Mouse (Mus musculus): ENCODE measurements around the gene Tm9sf4. TPM values are rescaled to one million over a fixed set of nuclear protein-coding genes. Genes with fewer than 3 reads are reported as not detected.

Gene Tm9sf4
- 10 to 100 TPM; 51.4 to 57.0 TPM for total RNA-seq (2021)
- long read RNA-seq, experiment 1, transcript Tm9sf4-201 (18 exons, 3,896 nt): major isoform, 39 of 59 reads
- long read RNA-seq, experiment 1, partial matches to known transcripts: 10 of 59 reads
- long read RNA-seq, experiment 1, other reads (novel, unspliced or antisense): 10 of 59 reads
- long read RNA-seq, experiment 2, transcript Tm9sf4-201 (18 exons, 3,896 nt): major isoform, 32 of 48 reads
- long read RNA-seq, experiment 2, partial matches to known transcripts: 6 of 48 reads
- long read RNA-seq, experiment 2, other reads (novel, unspliced or antisense): 10 of 48 reads

DNA sequence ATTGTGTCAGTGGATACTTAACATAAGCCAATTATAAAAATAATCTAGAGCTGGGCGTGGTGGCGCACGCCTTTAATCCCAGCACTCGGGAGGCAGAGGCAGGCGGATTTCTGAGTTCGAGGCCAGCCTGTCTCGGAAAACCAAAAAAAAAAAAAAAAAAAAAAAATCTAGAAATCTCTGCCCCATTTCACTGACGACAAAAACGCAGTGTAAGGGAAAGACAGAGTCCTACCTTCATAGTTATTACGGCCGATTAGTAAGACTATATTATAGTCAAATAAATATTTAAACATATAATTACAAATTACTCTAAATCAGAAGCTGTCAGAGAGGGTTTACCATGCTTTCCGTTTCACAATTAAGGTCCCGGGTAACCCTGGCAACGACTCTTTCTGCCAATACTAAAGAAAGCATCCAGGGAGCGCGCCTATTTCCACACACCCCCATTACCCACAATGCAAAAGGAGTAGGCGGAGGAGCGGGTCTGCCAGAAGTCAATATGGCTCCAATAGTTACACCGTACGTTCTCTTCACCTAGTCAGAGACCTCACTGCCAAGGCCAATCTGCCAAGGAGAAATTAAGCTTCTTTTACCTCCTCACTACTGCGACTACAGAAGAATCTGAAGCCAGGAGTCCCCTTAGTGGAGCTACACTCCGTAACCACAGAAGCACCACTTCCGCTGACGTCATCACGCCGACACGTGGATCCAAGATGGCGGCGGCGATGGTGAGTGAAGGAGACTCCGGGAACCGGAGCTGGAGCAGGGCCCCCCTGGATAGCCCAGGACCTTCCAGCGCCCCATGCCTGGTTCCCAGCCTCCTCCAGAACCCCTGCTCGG is at the start of gene Tm9sf4:
Gene Tm9sf4, plus strand, starts transcription at position 460 of the 840 bp plus-strand sequence.
- intact Hi-C loops (cut with DNase I): loop anchor here (5.0 kb wide), 1 partner anchor 81 kb away; the partner anchor contains the start of genes Plagl2 and Pofut1
- DNase-seq: peak; percentile 88 to 93

DNA sequence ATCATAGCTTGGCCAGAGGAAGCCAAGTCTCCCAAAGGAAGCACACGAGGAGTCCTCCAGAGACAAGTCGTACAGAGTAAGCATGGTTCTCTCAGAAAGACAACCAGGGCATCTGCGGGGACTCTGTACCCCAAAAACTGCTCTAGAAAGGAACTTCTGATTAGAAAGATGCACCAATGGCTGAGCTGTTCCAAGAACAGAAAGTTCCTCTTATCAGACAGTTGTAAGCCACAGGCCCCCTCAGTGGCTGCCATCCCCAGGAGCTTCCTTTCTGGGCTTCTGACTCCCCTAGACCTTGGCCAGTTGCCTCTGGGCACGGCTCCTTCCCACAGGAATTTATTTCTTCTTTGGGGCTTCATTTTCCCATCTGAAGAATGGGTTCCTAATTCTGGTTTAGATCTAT is 45.4 kb upstream of the Tm9sf4 start:
- DNase-seq: no peak
- intact Hi-C loops (cut with DNase I): no loop called here

DNA sequence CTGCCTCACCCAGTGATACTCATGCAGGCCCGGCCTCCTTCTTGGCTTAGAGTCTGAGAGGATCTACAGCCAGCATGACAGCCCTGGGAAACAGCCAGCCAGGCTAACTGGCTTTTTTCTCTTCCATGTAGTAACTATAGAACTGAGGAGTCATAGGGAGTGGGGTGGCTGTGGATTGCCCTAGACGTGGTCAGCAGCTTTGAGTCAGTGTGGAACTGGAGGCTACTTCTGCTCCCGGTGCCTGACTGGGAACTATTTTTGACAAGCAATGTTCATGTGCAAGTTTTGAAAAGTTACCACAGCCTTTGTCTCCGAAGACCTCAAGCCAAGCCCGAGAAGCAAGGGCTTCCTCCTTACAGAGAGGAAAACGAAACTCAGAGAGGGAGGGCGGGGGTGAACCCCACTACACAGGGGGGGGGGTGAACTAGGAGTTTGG is 44.0 kb upstream of the Tm9sf4 start:
- intact Hi-C loops (cut with DNase I): no loop called here
- no peak for DNase-seq

DNA sequence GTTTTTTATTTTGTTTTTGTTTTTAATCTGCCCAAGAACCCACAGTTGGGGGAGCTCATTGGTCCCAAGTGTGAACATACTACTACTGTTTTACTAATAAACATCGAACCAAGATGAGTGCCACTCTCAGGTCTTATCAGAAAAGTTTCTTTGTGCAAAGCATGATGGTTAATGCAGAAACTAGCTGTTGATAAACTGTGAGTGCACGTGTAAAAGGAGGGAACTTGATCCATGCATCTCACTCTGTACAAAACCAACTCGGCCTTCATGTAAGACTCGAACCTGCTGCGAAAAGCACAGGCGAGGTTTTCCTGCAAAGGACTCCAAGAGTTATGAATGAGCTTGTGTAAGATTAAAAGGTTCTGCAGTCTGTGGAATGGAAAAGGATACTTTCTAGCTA is 41.6 kb upstream of the Tm9sf4 start:
- intact Hi-C loops (cut with DNase I): no loop called here
- no peak for DNase-seq

DNA sequence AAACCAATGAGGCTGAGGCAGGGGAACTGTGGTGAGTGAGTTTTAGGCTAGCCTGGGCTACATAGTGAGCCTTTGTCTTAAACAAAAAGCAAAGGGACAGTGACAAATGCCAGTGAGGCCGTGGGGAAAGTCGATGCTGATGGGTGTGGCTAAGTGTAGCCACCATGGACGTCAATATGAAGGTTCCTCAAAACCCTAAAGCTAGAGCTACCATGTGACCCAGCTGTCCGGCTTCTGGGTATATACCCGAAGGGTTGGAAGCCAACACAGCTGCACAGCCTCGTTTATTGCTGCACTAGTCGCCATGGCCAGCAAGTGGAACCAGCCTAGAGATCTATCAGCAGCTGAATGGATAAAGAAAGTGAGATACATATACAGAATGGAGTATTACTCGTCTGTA is 41.0 kb upstream of the Tm9sf4 start:
- DNase-seq: no peak
- intact Hi-C loops (cut with DNase I): no loop called here

DNA sequence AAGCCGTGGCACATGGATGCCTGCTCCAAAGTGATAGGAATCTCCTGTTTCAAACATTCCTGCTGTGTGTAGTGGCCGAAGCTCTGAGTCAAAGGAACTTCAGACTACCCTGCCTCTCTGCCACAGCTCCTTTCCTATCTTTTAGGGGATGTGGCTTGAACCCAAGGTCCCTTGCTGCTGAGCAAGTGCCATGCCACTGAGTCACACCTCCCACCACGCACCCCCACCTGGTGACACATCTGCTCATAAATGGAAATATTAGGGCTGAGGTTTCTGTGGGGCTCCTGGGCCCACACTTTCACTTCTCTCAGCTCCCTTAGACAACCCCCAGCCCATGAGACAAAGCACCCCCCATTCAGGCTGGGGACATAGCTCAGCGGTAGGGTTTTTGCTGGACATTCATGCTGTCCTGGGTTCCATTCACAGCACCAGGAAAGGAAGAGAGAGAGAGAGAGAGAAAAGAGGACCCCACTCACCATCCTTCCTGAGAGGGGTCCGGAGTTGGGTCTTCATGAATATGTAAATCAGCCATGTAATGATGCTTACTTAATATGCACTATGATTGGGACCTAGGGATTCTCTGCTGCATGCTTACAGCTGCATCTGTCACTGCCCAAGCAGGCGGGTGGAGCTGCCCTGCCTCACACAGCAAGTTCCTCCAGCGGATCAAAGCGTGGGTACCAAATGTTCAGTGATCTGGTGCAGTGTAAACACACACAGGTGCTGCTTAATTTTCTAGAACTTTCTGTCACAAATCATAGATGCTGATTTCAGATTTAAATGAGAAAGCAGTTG is 39.1 kb upstream of the Tm9sf4 start:
- intact Hi-C loops (cut with DNase I): no loop called here
- no peak for DNase-seq

DNA sequence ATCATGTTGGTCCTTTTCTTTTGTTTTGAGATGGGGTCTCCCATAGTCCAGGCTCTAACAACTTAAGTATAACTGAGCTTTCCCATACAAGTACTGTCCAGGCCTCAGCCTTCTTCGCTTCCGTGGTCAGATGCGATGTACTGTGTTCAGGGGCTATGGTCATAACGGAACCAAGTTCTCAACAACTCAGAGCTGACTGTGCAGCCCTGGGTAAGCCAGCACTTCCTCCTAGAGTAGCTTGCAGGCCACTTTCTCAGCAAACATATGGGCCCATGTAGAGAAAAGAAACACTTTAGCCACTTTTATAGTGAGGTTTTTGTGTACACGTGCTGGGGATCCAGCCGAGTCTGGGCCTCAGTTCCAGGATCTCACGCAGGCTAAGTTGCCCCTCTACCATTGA is 38.4 kb upstream of the Tm9sf4 start:
- intact Hi-C loops (cut with DNase I): no loop called here

DNA sequence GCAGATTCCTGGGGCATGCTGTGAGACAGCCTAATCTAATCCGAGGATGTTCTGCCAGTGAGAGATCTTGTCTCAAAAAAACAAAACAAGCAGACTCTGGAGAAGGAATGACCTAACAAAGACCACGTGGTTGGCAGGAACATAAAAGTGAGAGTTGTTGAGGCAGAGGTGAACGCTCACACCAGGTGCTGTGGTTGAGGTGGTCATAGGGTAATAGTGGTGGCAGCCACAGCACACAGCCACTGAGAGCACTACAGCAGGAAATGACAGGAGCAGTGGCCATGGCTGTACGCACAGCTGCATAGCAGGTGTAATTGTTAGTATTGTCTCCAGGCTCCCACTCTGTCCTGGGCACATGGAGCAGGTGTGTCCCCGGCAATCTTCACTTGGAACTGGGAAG is 35.2 kb upstream of the Tm9sf4 start:
- no peak for DNase-seq
- intact Hi-C loops (cut with DNase I): no loop called here

More for the DNA sequence above, 38.4 kb upstream of the Tm9sf4 start:
- no peak for DNase-seq

DNA sequence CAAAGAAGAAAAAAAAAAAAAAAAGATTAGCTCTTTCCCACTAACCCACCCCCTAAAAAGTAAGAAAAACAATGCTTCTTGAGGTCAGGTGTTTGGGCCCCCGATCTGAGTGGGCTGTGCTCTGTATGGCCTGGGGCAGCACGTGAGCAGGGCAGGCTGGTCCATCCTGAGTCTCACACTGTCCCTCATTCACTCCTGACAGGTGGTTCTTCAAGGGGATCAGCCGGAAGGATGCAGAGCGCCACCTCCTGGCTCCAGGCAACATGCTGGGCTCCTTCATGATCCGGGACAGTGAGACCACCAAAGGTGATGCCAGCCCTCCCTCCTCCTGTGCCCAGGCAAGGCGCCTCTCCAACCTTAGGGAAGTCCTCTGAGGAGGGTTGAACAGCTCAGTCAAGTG is 30.1 kb upstream of the Tm9sf4 start:
- peak in 1 of 2 experiments; percentile 17 for DNase-seq
- intact Hi-C loops (cut with DNase I): no loop called here

DNA sequence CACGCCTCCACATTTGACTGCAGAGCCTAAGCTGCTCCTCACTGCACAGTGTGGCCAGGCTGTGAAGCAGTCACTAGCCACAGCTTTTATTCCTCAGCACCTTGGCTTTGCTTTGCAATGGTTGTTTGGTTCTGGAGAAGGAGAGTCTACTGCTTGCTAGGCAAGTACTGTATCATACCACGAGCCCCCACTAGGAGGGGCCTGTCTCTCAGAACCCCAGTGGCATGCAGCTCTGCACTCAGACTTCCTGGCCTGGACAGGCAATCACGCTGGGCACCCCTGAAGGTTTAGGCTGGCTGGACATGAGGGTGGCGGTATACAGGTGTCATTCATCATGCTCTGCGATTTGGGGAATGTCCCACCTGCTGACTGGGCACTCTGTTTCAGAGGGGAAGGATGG is 26.9 kb upstream of the Tm9sf4 start:
- no peak for DNase-seq
- intact Hi-C loops (cut with DNase I): no loop called here

DNA sequence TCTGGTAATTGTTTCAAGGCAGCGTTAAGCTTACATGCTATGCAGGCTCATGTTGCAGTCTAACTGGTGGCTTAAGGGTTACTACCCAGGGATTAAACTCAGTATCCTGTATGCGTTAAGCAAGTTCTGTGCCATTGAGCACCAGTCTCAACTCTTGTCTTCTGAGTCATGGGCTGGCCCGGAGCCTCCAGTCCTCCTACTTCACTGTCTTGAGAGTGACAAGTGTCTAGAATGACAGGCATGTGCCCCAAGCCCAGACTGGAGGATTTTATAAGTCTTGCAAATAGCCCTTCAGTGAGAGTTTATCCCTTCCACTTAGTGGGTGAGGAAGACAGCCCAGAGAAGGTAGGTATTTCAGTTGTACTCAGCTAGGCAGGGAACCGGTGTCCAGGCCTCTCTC is 24.9 kb upstream of the Tm9sf4 start:
- DNase-seq: no peak
- intact Hi-C loops (cut with DNase I): no loop called here

DNA sequence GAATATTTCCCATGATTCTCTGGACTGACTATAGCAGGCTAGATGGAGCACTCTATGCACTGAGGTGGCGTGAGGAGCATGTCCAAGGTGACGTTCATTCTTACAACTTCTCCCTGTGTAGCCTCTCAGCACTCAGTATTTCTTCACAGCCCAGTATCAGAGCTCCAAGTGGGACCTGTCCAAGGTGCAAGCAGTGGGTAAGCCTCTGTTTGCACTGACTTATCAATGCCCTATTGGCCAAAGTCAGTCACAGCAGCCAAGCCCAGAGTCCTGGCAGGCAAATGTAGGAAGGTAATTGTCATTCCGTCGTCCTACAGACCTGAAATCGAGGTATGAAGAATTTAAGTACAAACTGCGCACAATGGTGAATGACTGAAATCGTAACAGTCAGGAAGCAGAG is 21.9 kb upstream of the Tm9sf4 start:
- no peak for DNase-seq
- intact Hi-C loops (cut with DNase I): no loop called here

DNA sequence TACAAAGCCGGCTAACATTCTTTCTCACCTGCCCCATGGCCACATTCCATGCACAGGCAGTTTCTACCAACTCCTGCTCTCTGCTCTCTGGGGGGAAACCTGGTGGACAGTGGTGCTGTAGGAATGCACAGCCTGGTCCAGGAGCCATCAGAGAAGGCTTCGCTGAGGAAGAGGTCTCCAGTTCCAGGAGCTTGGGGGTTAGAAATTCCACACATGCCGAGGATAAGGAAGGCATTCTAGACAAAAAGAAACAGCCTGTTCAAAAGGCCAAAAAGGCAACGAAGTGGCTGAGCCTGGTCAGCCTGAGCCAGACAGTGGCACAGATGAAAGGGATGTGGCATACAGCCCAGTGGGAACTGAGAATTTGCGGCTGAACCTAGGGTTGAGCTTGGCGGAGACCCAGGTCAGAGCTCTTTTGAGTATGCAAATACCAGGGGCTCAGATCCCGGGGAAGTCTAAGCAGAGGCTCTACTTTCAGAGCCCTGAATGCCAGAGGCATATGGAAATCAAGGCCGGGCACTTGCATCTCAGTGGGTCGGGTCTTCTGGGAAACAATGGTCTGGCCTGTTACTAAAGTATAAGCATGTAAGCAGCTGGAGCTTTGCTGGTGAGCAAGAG is 21.0 kb upstream of the Tm9sf4 start:
- peak; percentile 14 to 63 for DNase-seq

DNA sequence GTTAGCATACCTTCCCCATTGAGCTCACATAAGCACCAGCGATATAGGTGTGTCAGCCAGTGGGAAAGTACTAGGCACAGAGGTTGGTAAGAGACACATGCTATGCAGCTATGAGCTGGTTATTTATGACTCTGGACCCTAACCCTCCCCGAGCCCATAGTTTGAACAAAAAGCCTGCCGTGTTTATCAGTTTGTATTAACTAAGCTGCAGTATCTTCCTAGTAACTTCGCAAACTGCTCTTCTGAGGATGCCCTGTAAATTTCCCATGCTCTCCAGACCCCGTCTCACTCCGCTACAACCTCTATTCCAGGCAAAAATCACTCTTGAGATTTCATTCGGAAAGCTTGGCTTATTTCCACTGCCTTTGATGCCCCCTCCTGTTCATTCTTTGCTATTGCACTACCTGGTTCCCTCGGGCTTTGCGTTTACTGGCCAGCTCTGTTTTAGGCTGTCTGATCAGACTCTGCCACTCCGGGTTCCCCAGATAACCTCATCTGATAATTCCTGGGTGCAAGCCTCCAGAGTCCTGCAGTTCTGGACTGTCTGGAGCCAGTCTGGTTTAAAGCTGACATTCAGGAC is 18.4 kb upstream of the Tm9sf4 start:
- intact Hi-C loops (cut with DNase I): loop anchor here (1.0 to 2.0 kb wide), 3 partner anchors 62 to 228 kb away; no protein-coding TSS in a partner anchor
- DNase-seq: peak; percentile 42 to 70

More for the DNA sequence above, 21.0 kb upstream of the Tm9sf4 start:
- intact Hi-C loops (cut with DNase I): no loop called here

DNA sequence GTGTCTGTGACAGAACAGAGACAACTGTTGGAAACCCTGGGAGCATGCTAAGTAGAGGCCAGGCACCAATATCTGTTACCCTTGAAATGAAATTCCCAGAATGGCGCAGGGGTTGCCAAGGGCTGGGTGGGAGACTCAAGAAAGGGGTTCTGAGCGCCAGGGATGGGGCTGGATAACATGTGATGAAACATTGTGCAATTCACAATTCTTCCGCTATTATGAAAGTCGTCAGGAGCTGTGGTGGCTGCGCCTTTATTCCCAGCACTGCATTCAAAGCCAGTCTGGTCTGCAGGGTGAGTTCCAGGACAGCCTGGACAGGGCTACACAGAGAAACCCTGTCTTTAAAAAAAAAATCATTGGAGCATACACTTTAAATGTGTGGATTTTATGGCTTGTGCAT is 15.8 kb upstream of the Tm9sf4 start:
- no peak for DNase-seq
- intact Hi-C loops (cut with DNase I): no loop called here

DNA sequence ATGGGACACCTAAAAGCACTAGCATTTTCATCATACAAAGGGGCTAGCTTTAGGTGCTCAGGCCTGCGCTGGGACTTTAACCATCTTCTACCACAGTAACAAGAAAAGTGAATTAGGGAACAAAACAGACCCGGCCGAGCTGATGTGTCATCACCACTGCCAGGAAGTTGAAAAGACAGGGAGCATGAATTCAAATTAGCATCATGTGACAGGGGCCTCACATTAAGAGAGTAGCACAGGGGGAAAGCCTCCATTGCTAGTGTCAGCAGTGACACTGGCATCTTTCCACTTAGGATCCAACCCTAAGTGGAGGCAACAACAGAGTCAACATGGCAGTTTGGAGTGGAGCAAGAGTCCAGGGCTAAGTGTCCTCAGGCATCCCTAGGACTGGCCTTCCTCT is 13.9 kb upstream of the Tm9sf4 start:
- intact Hi-C loops (cut with DNase I): loop anchor here (2.0 kb wide), 1 partner anchor 440 kb away; no protein-coding TSS in a partner anchor
- DNase-seq: no peak

DNA sequence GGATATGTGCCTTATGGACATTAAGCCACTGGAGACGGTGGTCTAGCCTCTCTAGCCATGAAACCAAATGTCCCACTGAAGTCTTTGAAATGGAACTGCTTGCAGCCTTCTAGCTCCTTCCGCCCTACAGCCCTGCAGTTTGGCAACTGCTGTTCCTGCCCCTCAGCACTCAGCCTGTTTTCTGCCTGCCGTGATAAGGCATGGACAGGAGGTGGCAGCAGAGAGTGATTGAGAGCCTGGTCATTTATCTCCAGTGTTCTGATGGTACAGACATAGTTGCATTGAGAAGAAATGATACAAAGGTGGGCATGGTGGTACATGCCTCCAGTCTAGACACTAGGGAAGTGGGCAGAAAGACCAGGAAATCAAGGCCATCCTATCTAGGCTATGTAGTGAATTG is 13.4 kb upstream of the Tm9sf4 start:
- intact Hi-C loops (cut with DNase I): loop anchor here (2.0 kb wide), 1 partner anchor 439 kb away; no protein-coding TSS in a partner anchor

DNA sequence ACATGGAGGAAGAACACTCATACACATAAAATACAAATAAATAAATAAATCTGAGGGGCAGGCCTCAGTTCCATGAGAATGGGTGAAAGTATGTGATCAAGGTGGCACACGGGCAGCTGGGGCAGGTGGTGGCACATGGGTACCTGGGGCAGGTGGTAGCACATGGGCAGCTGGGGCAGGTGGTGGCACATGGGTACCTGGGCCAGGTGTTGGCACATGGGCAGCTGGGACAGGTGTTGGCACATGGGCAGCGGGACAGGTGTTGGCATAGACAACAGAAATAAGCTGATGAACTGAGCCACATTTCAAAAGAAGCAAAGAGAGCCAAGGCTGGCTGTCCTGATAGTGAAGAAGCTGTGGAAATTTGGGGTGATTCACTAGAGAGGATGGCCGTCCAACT is 11.4 kb upstream of the Tm9sf4 start:
- no peak for DNase-seq
- intact Hi-C loops (cut with DNase I): loop anchor here (1.0 kb wide), 1 partner anchor 265 kb away; no protein-coding TSS in a partner anchor

More for the DNA sequence above, 13.4 kb upstream of the Tm9sf4 start:
- DNase-seq: peak; percentile 77 to 83

DNA sequence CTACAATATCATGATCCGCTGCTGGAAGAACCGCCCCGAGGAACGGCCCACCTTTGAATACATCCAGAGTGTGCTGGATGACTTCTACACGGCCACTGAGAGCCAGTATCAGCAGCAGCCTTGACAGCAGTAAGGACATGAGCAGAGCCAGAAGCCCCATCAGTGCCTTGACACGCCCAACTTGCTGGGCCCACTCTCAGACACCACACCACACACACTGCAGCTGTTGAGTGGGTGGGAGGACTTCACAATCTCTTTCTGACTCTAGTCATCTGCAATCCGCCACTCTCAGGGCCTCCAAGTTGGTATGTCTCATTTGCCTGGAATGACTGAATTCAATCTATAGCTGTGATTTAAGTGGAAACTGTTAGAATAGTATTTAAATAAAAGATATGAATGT is 10.1 kb upstream of the Tm9sf4 start:
- intact Hi-C loops (cut with DNase I): no loop called here
- no peak for DNase-seq

Data from heart, postnatal 14 days (tissue).